Mouse (Mus musculus): ENCODE results near the gene Atf6b.

The Atf6b gene

GRCm38 (mm10) chr17:34664472-34664871 is 17.5 kb downstream of the Atf6b start:
- no peak for DNase-seq (ENCODE audit: low read depth, low spot score)

GRCm38 (mm10) chr17:34670235-34670634 is 23.3 kb downstream of the Atf6b start, which contains the start of gene Tnxb:
Gene Tnxb (plus strand): TSS chr17:34670535.
- DNase-seq (ENCODE audit: low read depth, low spot score): no peak

GRCm38 (mm10) chr17:34671151-34672066 is 24.5 kb downstream of the Atf6b start:
- no peak for DNase-seq (ENCODE audit: low read depth, low spot score)

GRCm38 (mm10) chr17:34672246-34672792 is 25.4 kb downstream of the Atf6b start:
- DNase-seq (ENCODE audit: low read depth, low spot score): no peak

- DNase-seq (ENCODE audit: low read depth, low spot score): no peak
These were observed 26.2 kb downstream of the Atf6b start for GRCm38 (mm10) chr17:34673139-34673538.

GRCm38 (mm10) chr17:34674524-34675204 is 27.7 kb downstream of the Atf6b start:
- DNase-seq (ENCODE audit: low read depth, low spot score): no peak

- no peak for DNase-seq (ENCODE audit: low read depth, low spot score)
These were observed 28.5 kb downstream of the Atf6b start for GRCm38 (mm10) chr17:34675205-34676092.

- no peak for DNase-seq (ENCODE audit: low read depth, low spot score)
These were observed 29.1 kb downstream of the Atf6b start for GRCm38 (mm10) chr17:34676093-34676460.

- no peak for DNase-seq (ENCODE audit: low read depth, low spot score)
These were observed 29.7 kb downstream of the Atf6b start for GRCm38 (mm10) chr17:34676671-34677070.

- DNase-seq (ENCODE audit: low read depth, low spot score): no peak
These were observed 33.2 kb downstream of the Atf6b start for GRCm38 (mm10) chr17:34680191-34680590.

GRCm38 (mm10) chr17:34680621-34681020 is 33.7 kb downstream of the Atf6b start:
- DNase-seq (ENCODE audit: low read depth, low spot score): no peak

- DNase-seq (ENCODE audit: low read depth, low spot score): no peak
These were observed 34.2 kb downstream of the Atf6b start for GRCm38 (mm10) chr17:34681132-34681571.

GRCm38 (mm10) chr17:34681881-34682536 is 35.1 kb downstream of the Atf6b start:
- DNase-seq (ENCODE audit: low read depth, low spot score): no peak

- DNase-seq (ENCODE audit: low read depth, low spot score): no peak
These were observed 36.2 kb downstream of the Atf6b start for GRCm38 (mm10) chr17:34683179-34683578.

- DNase-seq (ENCODE audit: low read depth, low spot score): no peak
These were observed 36.8 kb downstream of the Atf6b start for GRCm38 (mm10) chr17:34683686-34684220.

- no peak for DNase-seq (ENCODE audit: low read depth, low spot score)
These were observed 37.4 kb downstream of the Atf6b start for GRCm38 (mm10) chr17:34684253-34684893.

GRCm38 (mm10) chr17:34685120-34686110 is 38.5 kb downstream of the Atf6b start:
- DNase-seq (ENCODE audit: low read depth, low spot score): peak; percentile 53

- no peak for DNase-seq (ENCODE audit: low read depth, low spot score)
These were observed 41.9 kb downstream of the Atf6b start for GRCm38 (mm10) chr17:34688889-34689288.

- no peak for DNase-seq (ENCODE audit: low read depth, low spot score)
These were observed 43.5 kb downstream of the Atf6b start for GRCm38 (mm10) chr17:34690458-34690857.
